Mouse (Mus musculus): ENCODE results near the gene Slain2.
"Not testable (repeated sequence)": the region's sequence is repeated elsewhere in the genome, so short reads cannot be mapped to it uniquely, and the experiment has no call there.

Slain2 gene

DNA sequence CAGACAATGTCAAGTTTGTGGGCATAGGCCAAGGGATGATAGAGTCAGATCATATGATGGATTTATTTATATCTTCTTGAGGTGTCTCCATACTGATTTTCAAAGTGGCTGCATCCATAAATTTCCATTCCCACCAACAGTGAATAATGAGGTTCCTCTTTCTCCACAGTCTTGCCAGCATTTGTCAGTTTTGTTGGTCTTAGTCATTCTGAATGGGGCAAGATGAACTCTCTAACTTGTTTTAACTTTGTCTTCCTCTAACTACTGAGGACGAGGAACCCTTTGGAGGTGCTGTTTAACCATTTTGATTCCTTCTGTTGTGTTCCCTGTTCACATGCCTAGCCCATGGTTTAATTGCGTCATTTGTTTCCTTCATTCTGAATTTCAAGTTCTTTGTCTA is 36.1 kb downstream of the Slain2 start:
- DNase-seq (ENCODE audit: extremely low spot score) = no peak

DNA sequence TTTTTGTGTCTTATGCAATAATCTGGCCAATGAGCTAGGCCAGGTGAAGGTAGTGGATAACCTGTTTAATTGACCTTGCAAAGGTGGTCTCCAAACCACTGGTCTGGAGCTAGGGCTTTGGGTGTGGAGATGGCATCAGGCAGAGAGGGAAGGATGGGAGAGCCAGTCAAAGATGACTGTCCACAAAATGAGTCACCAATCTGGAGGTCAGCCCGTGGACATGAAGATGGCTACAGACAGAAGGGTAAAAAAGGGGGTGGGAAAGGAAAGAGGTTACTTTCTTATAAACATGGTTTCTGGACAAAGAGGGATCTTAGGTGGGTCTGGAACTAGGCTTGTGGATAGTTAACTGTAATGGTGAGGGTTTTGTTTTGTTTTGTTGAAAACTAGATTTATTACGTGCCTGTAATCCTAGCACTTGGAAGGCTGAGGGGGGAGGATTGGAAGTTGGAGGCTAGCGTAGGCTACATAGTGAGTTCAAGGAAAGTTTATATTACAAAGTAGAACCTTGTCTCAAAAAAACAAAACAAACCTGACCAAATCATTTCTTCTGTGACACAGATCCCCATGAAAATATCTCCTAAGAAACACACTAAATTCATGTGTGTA is 40.0 kb downstream of the Slain2 start:
- no peak for DNase-seq (ENCODE audit: extremely low spot score)

DNA sequence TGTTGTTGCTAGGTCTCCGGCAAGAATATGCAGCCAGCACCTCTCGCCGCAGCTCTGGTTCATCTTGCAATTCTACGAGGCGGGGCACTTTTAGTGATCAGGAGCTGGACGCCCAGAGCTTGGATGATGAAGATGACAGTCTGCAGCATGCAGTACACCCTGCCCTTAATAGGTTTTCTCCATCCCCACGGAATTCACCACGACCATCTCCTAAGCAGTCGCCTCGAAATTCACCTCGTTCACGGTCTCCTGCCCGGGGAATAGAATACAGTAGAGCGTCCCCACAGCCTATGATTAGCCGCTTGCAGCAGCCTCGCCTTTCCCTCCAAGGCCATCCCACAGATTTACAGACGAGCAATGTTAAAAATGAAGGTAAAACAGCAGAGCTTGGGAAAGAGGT is 43.2 kb downstream of the Slain2 start:
- DNase-seq (ENCODE audit: extremely low spot score) = no peak

GRCm38 (mm10) chr5:72960096-72960495 is 46.0 kb downstream of the Slain2 start:
- DNase-seq (ENCODE audit: extremely low spot score) = no peak

GRCm38 (mm10) chr5:72965706-72966105 is 51.6 kb downstream of the Slain2 start:
- DNase-seq (ENCODE audit: extremely low spot score) = no peak

GRCm38 (mm10) chr5:72972435-72972834 is 58.3 kb downstream of the Slain2 start:
- no peak for DNase-seq (ENCODE audit: extremely low spot score)

DNA sequence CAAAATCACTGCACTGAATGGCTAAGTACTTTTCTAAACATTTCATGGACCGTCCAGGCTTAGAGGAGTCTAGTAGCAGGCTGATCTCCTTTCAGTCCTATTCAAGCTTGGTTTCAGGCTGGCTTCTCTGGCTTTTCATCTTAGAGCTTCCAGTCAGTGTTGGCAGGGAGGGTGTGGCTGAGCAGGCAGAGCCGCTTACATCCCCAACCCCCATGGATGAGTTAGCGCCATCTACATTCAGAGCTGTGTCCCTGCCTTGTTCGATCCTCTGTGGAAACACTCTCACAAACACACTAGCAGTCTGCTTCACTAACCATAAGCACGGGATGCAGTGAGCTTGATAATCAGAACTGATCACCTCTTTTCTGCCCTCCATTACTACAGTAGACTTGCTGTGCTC is 58.8 kb downstream of the Slain2 start:
- DNase-seq (ENCODE audit: extremely low spot score) = peak; percentile 26

DNA sequence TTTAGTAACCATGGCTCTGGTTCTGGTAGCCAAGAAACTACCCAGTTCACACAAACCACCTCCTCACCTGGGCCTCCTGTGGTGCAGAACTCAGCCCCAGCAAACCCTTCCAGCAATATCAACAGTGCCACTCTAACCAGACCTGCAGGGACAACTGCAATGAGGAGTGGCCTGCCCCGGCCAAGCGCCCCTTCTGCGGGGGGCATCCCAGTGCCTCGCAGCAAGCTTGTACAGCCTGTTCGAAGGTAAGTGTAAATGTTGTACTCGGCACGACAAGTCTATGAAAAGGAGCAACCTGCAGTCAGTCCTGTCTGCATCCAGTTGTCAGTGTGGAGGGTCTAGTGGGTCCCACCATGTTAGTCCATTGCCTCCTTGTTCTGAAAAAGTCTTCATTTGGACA is 60.5 kb downstream of the Slain2 start, which contains the start of gene Gm10135:
Gene Gm10135 (minus strand): TSS at position 101 of the 400 bp plus-strand sequence.
- DNase-seq (ENCODE audit: extremely low spot score) = no peak

- DNase-seq (ENCODE audit: extremely low spot score) = no peak
Measured at GRCm38 (mm10) chr5:72975996-72976395, 61.9 kb downstream of the Slain2 start.

DNA sequence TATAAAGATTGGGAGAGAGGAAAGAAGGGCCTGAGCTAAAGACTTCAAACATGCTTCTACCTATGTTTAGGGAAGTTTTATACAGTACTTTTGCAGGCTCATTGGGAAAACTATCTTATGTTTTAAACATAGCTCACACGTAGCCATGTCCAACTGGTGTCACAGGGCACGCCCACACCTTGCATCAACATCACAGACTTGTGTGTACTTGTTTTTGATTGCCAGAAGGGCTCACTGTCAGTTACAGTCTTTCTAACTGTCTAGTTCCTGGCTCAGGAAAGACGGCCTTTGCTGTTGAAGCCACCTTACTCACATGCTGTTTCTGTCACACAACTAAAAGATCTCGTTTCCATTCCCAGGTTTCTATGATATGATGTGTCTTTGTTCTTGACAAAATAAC is 62.4 kb downstream of the Slain2 start:
- no peak for DNase-seq (ENCODE audit: extremely low spot score)

- DNase-seq (ENCODE audit: extremely low spot score) = peak; percentile 41
Measured at GRCm38 (mm10) chr5:72984091-72984490, 70.0 kb downstream of the Slain2 start.

GRCm38 (mm10) chr5:72987786-72988185 is 73.7 kb downstream of the Slain2 start:
- DNase-seq (ENCODE audit: extremely low spot score) = no peak

GRCm38 (mm10) chr5:72989756-72990155 is 75.7 kb downstream of the Slain2 start:
- DNase-seq (ENCODE audit: extremely low spot score) = no peak

DNA sequence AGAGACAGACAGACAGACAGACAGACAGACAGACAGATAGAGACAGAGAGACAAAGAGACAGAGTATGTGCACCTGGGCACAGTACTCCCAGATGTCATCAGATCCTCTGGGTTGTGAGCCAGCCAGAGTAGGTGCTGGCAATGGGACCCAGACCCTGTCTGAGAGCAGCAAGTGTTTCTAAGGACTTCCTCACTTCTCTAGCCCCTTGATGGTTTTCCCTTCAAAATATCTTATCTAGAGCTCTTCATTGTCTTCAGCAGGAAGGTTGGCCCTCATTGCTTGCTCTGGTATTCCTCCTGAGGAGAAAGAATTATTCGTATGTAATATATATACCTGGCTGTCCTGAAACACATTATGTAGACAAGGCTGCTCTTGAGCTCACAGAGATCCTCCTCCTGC is 78.4 kb downstream of the Slain2 start:
- no peak for DNase-seq (ENCODE audit: extremely low spot score)

GRCm38 (mm10) chr5:72994424-72994823 is 80.3 kb downstream of the Slain2 start:
- DNase-seq (ENCODE audit: extremely low spot score) = no peak

DNA sequence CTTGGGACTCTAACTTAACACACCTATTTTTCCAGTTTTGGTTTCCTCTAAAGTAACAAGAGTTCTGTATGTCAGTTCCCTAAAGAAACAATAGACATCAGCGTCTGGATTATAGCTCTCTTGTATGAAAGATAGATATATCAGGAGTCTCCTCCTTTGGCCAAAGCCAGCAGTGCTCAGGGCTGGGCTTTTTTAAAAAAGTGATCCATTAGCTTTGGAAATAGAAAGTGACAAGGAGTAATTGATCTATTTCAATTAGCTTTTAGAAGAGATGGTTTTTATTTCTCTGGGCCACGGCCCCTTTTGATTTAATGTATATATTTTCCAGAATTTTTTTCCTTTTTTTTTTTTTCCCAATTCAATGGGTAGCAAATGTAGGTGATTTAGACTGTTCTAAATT is 80.8 kb downstream of the Slain2 start:
- DNase-seq (ENCODE audit: extremely low spot score) = no peak

DNA sequence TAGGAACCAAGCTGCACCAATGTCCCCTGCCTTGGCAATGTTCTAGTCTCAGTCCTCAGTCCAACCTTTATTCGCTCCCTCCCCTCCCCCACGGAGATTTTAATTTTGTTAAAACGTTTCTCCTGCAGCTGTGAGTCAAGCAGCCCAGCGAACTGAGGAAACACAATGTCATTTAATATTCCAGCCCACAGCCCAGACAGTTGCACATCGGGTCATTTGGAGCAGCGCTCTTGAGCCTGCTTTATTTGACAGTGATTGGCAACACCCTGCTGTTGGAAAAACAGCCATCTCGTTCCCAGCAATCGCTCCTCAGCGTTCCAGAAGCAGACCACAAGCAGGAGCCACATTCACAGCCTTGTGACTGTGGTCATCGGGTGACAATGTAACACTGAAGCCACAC is 81.3 kb downstream of the Slain2 start:
- no peak for DNase-seq (ENCODE audit: extremely low spot score)

DNA sequence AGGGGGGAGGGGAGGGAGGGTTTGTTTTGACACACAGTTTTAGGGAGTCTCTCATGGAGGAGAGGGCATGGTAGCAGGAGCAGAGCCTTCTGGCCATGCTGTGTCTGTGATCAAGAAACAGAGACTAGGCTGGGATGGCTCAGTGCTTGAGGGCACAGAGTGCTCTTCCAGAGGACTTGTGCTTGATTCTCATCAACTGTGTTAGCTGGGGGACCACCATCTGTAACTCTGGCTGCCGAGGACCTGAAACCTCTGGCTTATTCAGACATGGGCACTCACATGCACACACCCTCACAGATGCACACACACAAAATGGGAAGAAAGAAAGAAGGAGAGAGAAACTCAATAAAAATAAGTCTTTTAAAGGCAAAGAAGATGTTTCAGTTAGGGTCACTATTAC is 84.4 kb downstream of the Slain2 start:
- not testable (repeated sequence) for DNase-seq (ENCODE audit: extremely low spot score)

DNA sequence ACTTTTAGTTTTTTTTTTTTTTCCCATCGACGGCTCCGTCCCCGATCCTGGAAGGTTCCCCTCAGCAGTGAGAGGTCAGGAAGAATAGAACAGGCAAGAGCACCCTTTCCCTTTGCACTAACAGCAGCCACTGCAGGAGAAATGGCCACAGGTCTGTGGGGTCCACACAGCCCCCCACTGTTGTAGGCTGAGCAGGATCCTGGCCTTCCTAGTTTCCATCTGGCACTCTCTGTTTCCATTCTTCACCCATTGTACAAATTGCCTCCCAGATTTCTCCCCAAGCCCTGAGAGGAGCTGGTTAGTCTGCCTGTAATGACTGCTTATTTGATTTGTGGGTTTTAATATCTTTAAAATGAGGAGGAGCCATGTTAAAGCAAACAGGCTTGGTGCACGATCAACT is 89.9 kb downstream of the Slain2 start:
- no peak for DNase-seq (ENCODE audit: extremely low spot score)

- DNase-seq (ENCODE audit: extremely low spot score) = peak; percentile 54
Measured at GRCm38 (mm10) chr5:73006784-73007581, 92.9 kb downstream of the Slain2 start, which contains the start of gene Slc10a4. Gene Slc10a4, plus strand, starts transcription at chr5:73006883.

- DNase-seq (ENCODE audit: extremely low spot score) = no peak
Measured at GRCm38 (mm10) chr5:73007582-73007959, 93.5 kb downstream of the Slain2 start.

DNA sequence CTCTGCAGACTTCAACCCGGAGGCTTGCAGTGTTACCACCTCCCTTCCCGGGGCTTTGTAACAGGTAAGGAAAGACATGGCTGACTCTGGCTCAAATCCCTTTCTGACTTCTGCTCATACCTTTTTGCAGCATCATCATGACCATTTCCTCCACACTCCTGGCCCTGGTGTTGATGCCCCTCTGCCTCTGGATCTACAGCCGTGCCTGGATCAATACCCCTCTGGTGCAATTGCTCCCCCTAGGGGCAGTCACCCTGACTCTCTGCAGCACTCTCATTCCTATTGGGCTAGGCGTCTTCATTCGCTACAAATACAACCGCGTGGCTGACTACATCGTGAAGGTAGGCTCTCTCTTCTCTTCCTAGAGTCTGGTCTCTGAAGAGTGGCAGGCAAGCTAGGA is 94.1 kb downstream of the Slain2 start:
- not testable (repeated sequence) for DNase-seq (ENCODE audit: extremely low spot score)

DNA sequence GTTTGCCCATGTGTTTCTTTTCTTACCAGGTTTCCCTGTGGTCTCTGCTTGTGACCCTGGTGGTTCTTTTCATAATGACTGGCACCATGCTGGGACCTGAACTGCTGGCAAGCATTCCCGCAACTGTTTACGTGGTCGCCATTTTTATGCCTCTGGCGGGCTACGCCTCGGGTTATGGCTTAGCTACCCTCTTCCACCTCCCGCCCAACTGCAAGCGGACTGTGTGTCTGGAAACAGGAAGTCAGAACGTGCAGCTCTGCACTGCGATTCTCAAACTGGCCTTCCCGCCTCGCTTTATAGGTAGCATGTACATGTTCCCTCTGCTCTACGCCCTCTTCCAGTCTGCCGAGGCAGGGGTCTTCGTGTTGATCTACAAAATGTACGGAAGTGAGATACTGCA is 97.7 kb downstream of the Slain2 start:
- not testable (repeated sequence) for DNase-seq (ENCODE audit: extremely low spot score)
